8 mouse cellular contexts compared by ENCODE assay signal in genomic region chr5:35921595-35922254, GRCm38 (mm10). TPM values are rescaled to one million over a fixed set of nuclear protein-coding genes. Genes with fewer than 3 reads are reported as not detected.
DNase-seq lines count a peak whose midpoint lies in the region; ATAC-seq lines count a peak whose summit lies in the region.

No protein-coding gene starts in this region.

- 43% methylated on average over 10 of the region's 10 CpGs for WGBS in embryonic facial prominence, embryonic 10.5 days
- WGBS in midbrain, embryonic 14.5 days: 46% methylated on average over 10 of the region's 10 CpGs

- DNase-seq in adipocyte (ENCODE audit: low spot score): peak; percentile 44
- peak; percentile 47 for DNase-seq in embryonic facial prominence, embryonic 10.5 days (ENCODE audit: low spot score)
- peak; percentile 86 to 89 for DNase-seq in heart, postnatal 10 days
- DNase-seq in kidney, postnatal 25 days: peak; percentile 44 to 64
- no peak for DNase-seq in midbrain, embryonic 14.5 days
- no peak for DNase-seq in thymus, postnatal 10 days (ENCODE audit: low spot score in 2 of 2)
- DNase-seq in thymus, postnatal 25 days: no peak
- DNase-seq in left cerebral cortex, postnatal 25 days (ENCODE audit: low spot score in 2 of 2): no peak

- ATAC-seq in midbrain, embryonic 14.5 days (ENCODE audit: low FRiP score, low TSS enrichment): no peak

- H3K9me3 ChIP-seq in embryonic facial prominence, embryonic 10.5 days: no peaks in the 10 kb centered on the region
- H3K9me3 ChIP-seq in midbrain, embryonic 14.5 days (ENCODE audit: control insufficient read depth, low read length): no peaks in the 10 kb centered on the region

- H3K4me1 ChIP-seq in embryonic facial prominence, embryonic 10.5 days: peaks cover 96% of the 10 kb centered on the region
- H3K4me1 ChIP-seq in midbrain, embryonic 14.5 days (ENCODE audit: control insufficient read depth, insufficient read depth, low read length): peaks cover 90% of the 10 kb centered on the region

- peak overlapping the region; percentile 21; the same call in 1 of the 2 replicates for H3K4me3 ChIP-seq in embryonic facial prominence, embryonic 10.5 days
- H3K4me3 ChIP-seq in midbrain, embryonic 14.5 days (replicated peaks; ENCODE audit: low read depth, low read length): no peak overlapping the region

- H3K27me3 ChIP-seq in embryonic facial prominence, embryonic 10.5 days (replicated peaks; ENCODE audit: low read depth, poor library complexity, severe bottlenecking): no peaks in the 10 kb centered on the region
- no peaks in the 10 kb centered on the region for H3K27me3 ChIP-seq in midbrain, embryonic 14.5 days (ENCODE audit: control insufficient read depth, insufficient read depth, low read length)

- no peaks in the 10 kb centered on the region for H3K36me3 ChIP-seq in embryonic facial prominence, embryonic 10.5 days (replicated peaks)
- H3K36me3 ChIP-seq in midbrain, embryonic 14.5 days (ENCODE audit: control insufficient read depth, insufficient read depth, low read length): no peaks in the 10 kb centered on the region

- peak overlapping the region; percentile 63 for H3K27ac ChIP-seq in embryonic facial prominence, embryonic 10.5 days (replicated peaks)
- 0 out of 2 replicates have a peak overlapping the region, but pooled peaks have one; percentile 32 for H3K27ac ChIP-seq in midbrain, embryonic 14.5 days (replicated peaks; ENCODE audit: low read depth, low read length)

- intact Hi-C loops in heart, postnatal 10 days (cut with DNase I): loop anchor here (2.0 kb wide), 1 partner anchor 27 kb away; no protein-coding TSS in a partner anchor
- intact Hi-C loops in left cerebral cortex, postnatal 25 days (cut with DNase I): no loop called here

- H3K9ac ChIP-seq in midbrain, embryonic 14.5 days (replicated peaks; ENCODE audit: low read length): no peak overlapping the region

- no peak overlapping the region for H3K4me2 ChIP-seq in midbrain, embryonic 14.5 days (ENCODE audit: low read length)

RNA-seq across cellular contexts. Expression of gene Afap1, which starts 28.6 kb away (rescaled TPM):
- polyA plus RNA-seq in embryonic facial prominence, embryonic 10.5 days (2016; fragmentation: Nextera tagmentation; extraction: Ambion mirVana): 26.6 and 26.8 TPM in 2 replicates
- 10 to 100 TPM; 37.9 to 42.9 TPM for total RNA-seq in heart, postnatal 10 days (2021)
- 64.6 and 81.8 TPM in 2 replicates for polyA plus RNA-seq in midbrain, embryonic 14.5 days (2014; fragmentation: Nextera tagmentation; extraction: Ambion mirVana)
- 10 to 100 TPM; 30.3 to 31.1 TPM for total RNA-seq in left cerebral cortex, postnatal 25 days (2021)

Comparison
In these comparisons a context has a peak if more than half of its experiments do, and no peak if none do; other contexts are left out.
1. DNase-seq: peak in adipocyte (single experiment), embryonic facial prominence, embryonic 10.5 days (single experiment), heart, postnatal 10 days (2 of 2) and kidney, postnatal 25 days (2 of 2); none in midbrain, embryonic 14.5 days (single experiment), thymus, postnatal 10 days (0 of 2), thymus, postnatal 25 days (single experiment) and left cerebral cortex, postnatal 25 days (0 of 2).